Mouse (Mus musculus): ENCODE measurements around the gene Vmn2r86. TPM values are rescaled to one million over a fixed set of nuclear protein-coding genes. Genes with fewer than 3 reads are reported as not detected.

Vmn2r86 gene
- polyA plus RNA-seq, 1 experiment from 2014 or later: not detected

Other genes with a start within 250 kb of the Vmn2r86 start
- gene Olfr827, start 241.6 kb downstream of the Vmn2r86 start, polyA plus RNA-seq (2015; fragmentation: Nextera tagmentation; extraction: Ambion mirVana): not detected in 2 replicates
- 0.04 and 0.05 TPM in 2 replicates for gene Neurod4, start 175.8 kb downstream of the Vmn2r86 start, polyA plus RNA-seq (2015; fragmentation: Nextera tagmentation; extraction: Ambion mirVana)
- gene Tespa1, start 133.2 kb downstream of the Vmn2r86 start, polyA plus RNA-seq (2015; fragmentation: Nextera tagmentation; extraction: Ambion mirVana): 1.2 and 1.3 TPM in 2 replicates
- gene Vmn2r84, start 61.7 kb downstream of the Vmn2r86 start, polyA plus RNA-seq (2015; fragmentation: Nextera tagmentation; extraction: Ambion mirVana): not detected in 2 replicates
- gene Vmn2r85, start 26.3 kb downstream of the Vmn2r86 start, polyA plus RNA-seq (2015; fragmentation: Nextera tagmentation; extraction: Ambion mirVana): not detected in 2 replicates
- not detected in 2 replicates for gene Vmn2r87, start 41.3 kb upstream of the Vmn2r86 start, polyA plus RNA-seq (2015; fragmentation: Nextera tagmentation; extraction: Ambion mirVana)